Mouse (Mus musculus) lung, postnatal 0 days (tissue): ENCODE measurements at regions not wholly inside any gene's neighbourhood (a gene's known extent, or its start where the extent isn't known, plus 50 kb on each side); places are given as distances from the start of the nearest gene placed in this dataset.
A peak's percentile ranks its signal among the peaks of the same experiment; 100 is the strongest.

Experiments used
- ATAC-seq: fragments of 200-750 bp; cut with Nextera tagmentation; 2 replicates; pipeline ENCODE4 v1.8.0; 2017; ENCODE audit warnings: moderate library complexity
- DNase-seq: peaks from one replicate; pipeline ENCODE4 v3.0.0-alpha.2; 2016; ENCODE audit warnings: low spot score
- H3K27ac ChIP-seq: fragments of 300-500 bp; sonication (generic); 2 replicates; pipeline ENCODE4 v1.5.1; 2014; ENCODE audit warnings: antibody characterized with exemption, mild to moderate bottlenecking, low read length, mixed read lengths
- H3K27me3 ChIP-seq: fragments of 300-500 bp; sonication (generic); replicated peaks from 2 replicates; pipeline ENCODE4 v1.6.1; 2014; ENCODE audit warnings: low read length, mixed read lengths; ENCODE audit not compliant: insufficient read depth
- H3K36me3 ChIP-seq: fragments of 300-500 bp; sonication (generic); 2 replicates; pipeline ENCODE4 v1.6.1; 2014; ENCODE audit warnings: low read length, mixed read lengths; ENCODE audit not compliant: insufficient read depth
- H3K4me1 ChIP-seq: fragments of 300-500 bp; sonication (generic); 2 replicates; pipeline ENCODE4 v1.6.1; 2014; ENCODE audit warnings: antibody characterized with exemption, low read depth, low read length, mixed read lengths; ENCODE audit not compliant: insufficient read depth
- H3K4me2 ChIP-seq: fragments of 300-500 bp; sonication (generic); replicated peaks from 2 replicates; pipeline ENCODE4 v1.6.1; 2014; ENCODE audit warnings: low read depth, mild to moderate bottlenecking, low read length, moderate library complexity, mixed read lengths
- H3K4me3 ChIP-seq: fragments of 300-500 bp; sonication (generic); 2 replicates; pipeline ENCODE4 v1.5.1; 2014; ENCODE audit warnings: low read depth, low read length
- H3K9ac ChIP-seq: fragments of 300-500 bp; sonication (generic); replicated peaks from 2 replicates; pipeline ENCODE4 v1.6.1; 2014; ENCODE audit warnings: low read depth, mild to moderate bottlenecking
- H3K9me3 ChIP-seq: fragments of 300-500 bp; sonication (generic); 2 replicates; pipeline ENCODE4 v1.6.1; 2016; ENCODE audit warnings: low read length, mixed read lengths
- CTCF ChIP-seq: IDR thresholded peaks from 2 replicates; pipeline ENCODE4 v1.5.1; 2016; ENCODE audit warnings: antibody characterized with exemption, mild to moderate bottlenecking
- EP300 ChIP-seq: IDR thresholded peaks from 2 replicates; pipeline ENCODE4 v1.6.1; 2016; ENCODE audit warnings: antibody characterized with exemption, mild to moderate bottlenecking, control low read depth
- WGBS: fragments of 180-500 bp; shearing (Covaris S2); extraction: QIAGEN DNeasy Blood & Tissue Kit; methylation state at CpG from one replicate; pipeline ENCODE4 v1.1.7; 2014; 5-methylcytosine and 5-hydroxymethylcytosine counted together

GRCm38 (mm10) chr12:38928786-38929351, 149.7 kb downstream of the Etv1 start:
- Histone ChIP-seq H3K9me3 (no peaks in the 10 kb centered on the region), H3K9ac (no peak overlapping the region), H3K27me3 (no peaks in the 10 kb centered on the region), H3K4me1 (no peaks in the 10 kb centered on the region), H3K36me3 (no peaks in the 10 kb centered on the region), H3K4me3 (no peak overlapping the region), H3K4me2 (0 out of 2 replicates have a peak overlapping the region, but pooled peaks have one; percentile 6), H3K27ac (no peak overlapping the region)
- no peak for TF ChIP-seq EP300
- TF ChIP-seq CTCF: no peak
- ATAC-seq (peak; percentile 62), DNase-seq (peak; percentile 46)
- 45% methylated on average over 11 of the region's 11 CpGs for WGBS

- DNase-seq (no peak), ATAC-seq (no peak)
- Histone ChIP-seq H3K9me3 (no peaks in the 10 kb centered on the region), H3K4me3 (no peak overlapping the region), H3K9ac (no peak overlapping the region), H3K27me3 (no peaks in the 10 kb centered on the region), H3K36me3 (no peaks in the 10 kb centered on the region), H3K4me2 (no peak overlapping the region), H3K27ac (no peak overlapping the region), H3K4me1 (no peaks in the 10 kb centered on the region)
- WGBS: 86% methylated on average over 1 of the region's 1 CpGs
- TF ChIP-seq EP300: no peak
- TF ChIP-seq CTCF: no peak
Measured at GRCm38 (mm10) chr12:38929644-38930043, 150.5 kb downstream of the Etv1 start.

- no peak overlapping the region for H3K4me2 ChIP-seq
- H3K4me3 ChIP-seq: no peak overlapping the region
- no peaks in the 10 kb centered on the region for H3K4me1 ChIP-seq
- no peaks in the 10 kb centered on the region for H3K27me3 ChIP-seq
- H3K9ac ChIP-seq: no peak overlapping the region
- DNase-seq (no peak), ATAC-seq (no peak)
- H3K27ac ChIP-seq: no peak overlapping the region
- TF ChIP-seq EP300 (no peak), CTCF (no peak)
- no peaks in the 10 kb centered on the region for H3K36me3 ChIP-seq
- 64% methylated on average over 2 of the region's 2 CpGs for WGBS
- H3K9me3 ChIP-seq: no peaks in the 10 kb centered on the region
Measured at GRCm38 (mm10) chr12:38931769-38932168, 152.6 kb downstream of the Etv1 start.

GRCm38 (mm10) chr12:38959605-38960004, 180.4 kb downstream of the Etv1 start:
- Histone ChIP-seq H3K36me3 (no peaks in the 10 kb centered on the region), H3K9me3 (no peaks in the 10 kb centered on the region), H3K4me3 (no peak overlapping the region), H3K9ac (no peak overlapping the region), H3K27me3 (no peaks in the 10 kb centered on the region), H3K27ac (no peak overlapping the region), H3K4me1 (no peaks in the 10 kb centered on the region), H3K4me2 (no peak overlapping the region)
- ATAC-seq (no peak), DNase-seq (no peak)
- 39% methylated on average over 1 of the region's 1 CpGs for WGBS
- TF ChIP-seq EP300 (no peak), CTCF (no peak)

GRCm38 (mm10) chr12:38962302-38962701, 183.1 kb downstream of the Etv1 start:
- no peak for DNase-seq
- Histone ChIP-seq H3K4me3 (no peak overlapping the region), H3K9ac (no peak overlapping the region), H3K4me1 (no peaks in the 10 kb centered on the region), H3K27ac (no peak overlapping the region), H3K4me2 (no peak overlapping the region), H3K27me3 (no peaks in the 10 kb centered on the region), H3K36me3 (no peaks in the 10 kb centered on the region), H3K9me3 (no peaks in the 10 kb centered on the region)
- TF ChIP-seq EP300 (no peak), CTCF (no peak)
- ATAC-seq: no peak

- DNase-seq: no peak
- 44% methylated on average over 2 of the region's 2 CpGs for WGBS
- TF ChIP-seq EP300: no peak
- TF ChIP-seq CTCF: no peak
Measured at GRCm38 (mm10) chr12:38970347-38970746, 191.2 kb downstream of the Etv1 start.

GRCm38 (mm10) chr12:38972205-38972604, 193.0 kb downstream of the Etv1 start:
- no peak for DNase-seq
- Histone ChIP-seq H3K27ac (no peak overlapping the region), H3K4me3 (no peak overlapping the region), H3K9ac (no peak overlapping the region), H3K4me2 (no peak overlapping the region), H3K36me3 (no peaks in the 10 kb centered on the region), H3K27me3 (no peaks in the 10 kb centered on the region), H3K9me3 (no peaks in the 10 kb centered on the region), H3K4me1 (no peaks in the 10 kb centered on the region)
- TF ChIP-seq EP300 (no peak), CTCF (no peak)
- ATAC-seq: no peak
- WGBS: 52% methylated on average over 3 of the region's 3 CpGs

More at GRCm38 (mm10) chr12:38970347-38970746, 191.2 kb downstream of the Etv1 start:
- ATAC-seq: no peak
- H3K4me3 ChIP-seq: no peak overlapping the region
- H3K4me1 ChIP-seq: no peaks in the 10 kb centered on the region
- no peaks in the 10 kb centered on the region for H3K27me3 ChIP-seq
- no peaks in the 10 kb centered on the region for H3K36me3 ChIP-seq
- H3K9ac ChIP-seq: no peak overlapping the region
- H3K9me3 ChIP-seq: no peaks in the 10 kb centered on the region
- no peak overlapping the region for H3K4me2 ChIP-seq
- H3K27ac ChIP-seq: no peak overlapping the region
